Mouse (Mus musculus) kidney, embryonic 15.5 days (tissue): ENCODE results near the gene 1700034J05Rik. TPM values are rescaled to one million over a fixed set of nuclear protein-coding genes. Genes with fewer than 3 reads are reported as not detected.

Source experiments
- ATAC-seq: fragments of 200-750 bp; cut with Nextera tagmentation; replicated peaks from 2 replicates; pipeline ENCODE4 v1.8.0; 2017; ENCODE audit warnings: moderate TSS enrichment; ENCODE audit not compliant: low FRiP score
- H3K27ac ChIP-seq: fragments of 300-500 bp; sonication (generic); 2 replicates; pipeline ENCODE4 v1.5.1; 2015; ENCODE audit warnings: mild to moderate bottlenecking, inconsistent platforms
- H3K27me3 ChIP-seq: fragments of 300-500 bp; sonication (generic); 2 replicates; pipeline ENCODE4 v1.6.1; 2015; ENCODE audit warnings: inconsistent platforms
- H3K36me3 ChIP-seq: fragments of 300-500 bp; sonication (generic); 2 replicates; pipeline ENCODE4 v1.6.1; 2015; ENCODE audit warnings: inconsistent platforms
- H3K4me1 ChIP-seq: fragments of 300-500 bp; sonication (generic); 2 replicates; pipeline ENCODE4 v1.6.1; 2015; ENCODE audit warnings: inconsistent platforms
- H3K4me2 ChIP-seq: fragments of 300-500 bp; sonication (generic); 2 replicates; pipeline ENCODE4 v1.6.1; 2015; ENCODE audit warnings: moderate library complexity, mild to moderate bottlenecking, inconsistent platforms
- H3K4me3 ChIP-seq: fragments of 300-500 bp; sonication (generic); replicated peaks from 2 replicates; pipeline ENCODE4 v1.5.1; 2015; ENCODE audit warnings: mild to moderate bottlenecking, inconsistent platforms
- H3K9ac ChIP-seq: fragments of 300-500 bp; sonication (generic); 2 replicates; pipeline ENCODE4 v1.6.1; 2015; ENCODE audit warnings: mild to moderate bottlenecking, inconsistent platforms
- H3K9me3 ChIP-seq: fragments of 300-500 bp; sonication (generic); replicated peaks from 2 replicates; pipeline ENCODE4 v1.6.1; 2016; ENCODE audit warnings: inconsistent platforms
- WGBS: fragments of 180-500 bp; shearing (Covaris S2); methylation state at CpG from one replicate; pipeline ENCODE4 v1.1.7; 2015; ENCODE audit warnings: mixed read lengths; 5-methylcytosine and 5-hydroxymethylcytosine counted together
- polyA plus RNA-seq: library from polyadenylated mRNA; unstranded; fragments of >200 nt; fragmentation: Nextera tagmentation; extraction: Ambion mirVana; gene quantifications from 2 replicates; pipeline ENCODE4 v1.2.1, GENCODE M21; 2015

The 1700034J05Rik gene
- polyA plus RNA-seq, 1 experiment from 2014 or later = 0.36 TPM

DNA sequence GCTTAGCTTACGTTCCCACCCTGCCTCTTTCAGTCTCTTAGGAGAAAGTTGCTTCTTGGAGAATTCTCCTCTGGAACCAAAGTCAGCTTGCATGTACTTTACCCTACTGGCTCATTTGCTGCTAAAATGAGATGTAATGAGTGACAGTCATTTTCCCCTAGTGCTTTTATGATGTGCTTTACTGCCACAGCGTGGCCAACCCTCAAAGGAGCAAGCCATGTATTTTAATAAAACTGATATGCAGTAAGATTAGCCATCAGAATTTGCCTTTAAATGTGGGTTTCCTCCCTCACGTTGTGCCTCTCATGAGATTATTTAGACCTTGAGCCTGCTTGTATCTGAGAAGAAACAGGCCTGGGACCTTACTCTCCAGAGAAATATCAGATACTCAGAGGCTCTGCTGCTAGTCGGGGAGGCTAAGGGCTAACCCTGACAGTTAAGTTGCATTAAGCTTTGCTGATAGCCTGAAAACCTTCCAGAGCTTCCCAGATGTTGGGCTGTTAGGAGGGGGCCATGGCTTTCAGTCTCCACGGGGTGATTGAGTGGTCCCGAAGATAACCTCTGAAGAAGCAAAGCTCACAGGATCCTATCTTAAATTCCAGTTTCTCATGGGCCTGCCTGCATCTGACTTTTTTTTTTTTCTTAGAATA lies 7.7 kb upstream of the 1700034J05Rik start:
- Histone ChIP-seq H3K27me3 (no peaks in the 10 kb centered on the region), H3K9ac (no peak overlapping the region), H3K36me3 (no peaks in the 10 kb centered on the region; the same call in 1 of the 2 replicates), H3K4me2 (no peak overlapping the region), H3K9me3 (no peaks in the 10 kb centered on the region), H3K27ac (no peak overlapping the region), H3K4me3 (no peak overlapping the region), H3K4me1 (peaks cover 34% of the 10 kb centered on the region)
- WGBS = 55% methylated on average over 6 of the region's 6 CpGs
- no peak for ATAC-seq

GRCm38 (mm10) chr6:146960956-146961355 lies 6.7 kb upstream of the 1700034J05Rik start:
- Histone ChIP-seq H3K9me3 (no peaks in the 10 kb centered on the region), H3K4me1 (peaks cover 31% of the 10 kb centered on the region), H3K36me3 (no peaks in the 10 kb centered on the region; the same call in 1 of the 2 replicates), H3K27me3 (no peaks in the 10 kb centered on the region), H3K27ac (no peak overlapping the region), H3K4me3 (no peak overlapping the region), H3K9ac (no peak overlapping the region), H3K4me2 (no peak overlapping the region)
- WGBS = 68% methylated on average over 5 of the region's 5 CpGs
- no peak for ATAC-seq

DNA sequence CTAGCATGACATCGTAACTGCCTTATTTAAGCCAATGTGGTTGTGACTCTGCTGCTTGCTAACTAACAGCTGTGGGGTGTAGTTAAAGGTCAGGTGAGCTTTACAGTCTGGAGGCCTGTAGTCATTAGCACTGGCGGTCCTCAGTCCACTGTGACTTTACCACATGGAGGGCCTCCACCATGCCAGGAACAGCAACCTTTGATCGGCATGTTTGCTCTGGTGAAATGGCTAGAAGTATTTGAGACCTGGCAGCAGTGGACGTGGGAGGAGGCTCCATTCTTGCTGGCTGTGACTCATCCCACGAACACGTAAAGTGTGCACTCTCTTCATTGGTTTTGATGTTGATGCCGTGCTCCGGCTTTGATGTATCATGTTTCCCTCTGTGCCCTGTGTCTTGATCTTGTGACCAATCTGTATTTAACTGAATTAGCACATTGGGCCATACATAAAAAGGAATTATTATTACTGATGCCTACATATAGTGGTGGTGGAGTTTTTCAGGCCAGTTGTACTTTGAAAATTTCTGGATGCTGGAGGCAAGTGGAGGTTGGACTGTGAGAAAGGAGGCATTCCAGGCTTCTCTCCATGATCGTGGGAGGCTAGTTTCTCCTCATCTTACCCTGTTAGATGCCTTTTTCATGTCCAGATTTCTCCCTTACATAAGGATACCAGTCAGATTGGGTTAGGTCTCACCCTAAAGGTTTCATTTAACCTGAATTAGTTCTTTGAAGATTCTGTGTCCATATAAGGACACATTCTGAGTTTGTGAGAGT lies 5.9 kb upstream of the 1700034J05Rik start:
- Histone ChIP-seq H3K27ac (no peak overlapping the region), H3K27me3 (no peaks in the 10 kb centered on the region), H3K4me3 (no peak overlapping the region), H3K36me3 (no peaks in the 10 kb centered on the region; the same call in 1 of the 2 replicates), H3K4me2 (no peak overlapping the region), H3K4me1 (peaks cover 35% of the 10 kb centered on the region), H3K9me3 (no peaks in the 10 kb centered on the region), H3K9ac (no peak overlapping the region)
- WGBS = 47% methylated on average over 9 of the region's 9 CpGs
- 0 out of 2 replicates have a peak, but pooled peaks have one; percentile 24 for ATAC-seq

GRCm38 (mm10) chr6:146958694-146959093 lies 4.5 kb upstream of the 1700034J05Rik start:
- Histone ChIP-seq H3K9me3 (no peaks in the 10 kb centered on the region), H3K27me3 (no peaks in the 10 kb centered on the region), H3K4me3 (no peak overlapping the region), H3K27ac (no peak overlapping the region), H3K36me3 (no peaks in the 10 kb centered on the region), H3K9ac (no peak overlapping the region), H3K4me2 (no peak overlapping the region), H3K4me1 (peaks cover 33% of the 10 kb centered on the region)
- 77% methylated on average over 1 of the region's 1 CpGs for WGBS
- no peak for ATAC-seq

DNA sequence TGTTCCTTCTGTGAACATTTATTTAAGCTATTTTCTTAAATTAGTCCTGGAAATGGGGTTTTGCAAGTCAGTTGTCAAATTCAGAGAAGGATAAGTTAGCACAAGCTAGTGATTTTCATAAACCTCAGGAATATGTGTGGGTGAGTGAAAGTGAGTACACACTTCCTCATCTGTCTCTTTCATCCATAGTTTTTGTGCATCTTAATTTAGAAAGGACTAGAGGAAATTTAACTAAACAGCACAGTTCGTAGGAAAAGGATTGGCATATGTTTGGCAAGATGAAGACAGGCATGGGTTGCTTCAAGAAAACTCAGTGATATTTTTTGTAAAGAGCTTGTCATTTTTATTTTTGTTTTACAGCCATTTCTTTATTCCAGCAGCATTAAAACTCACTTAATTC lies 2.7 kb upstream of the 1700034J05Rik start:
- no peaks in the 10 kb centered on the region for H3K9me3 ChIP-seq
- peaks cover 31% of the 10 kb centered on the region for H3K4me1 ChIP-seq
- no peaks in the 10 kb centered on the region for H3K36me3 ChIP-seq
- H3K4me2 ChIP-seq = no peak overlapping the region
- no peak overlapping the region for H3K4me3 ChIP-seq
- H3K9ac ChIP-seq = no peak overlapping the region
- ATAC-seq = no peak
- H3K27me3 ChIP-seq = no peaks in the 10 kb centered on the region
- WGBS = 83% methylated on average over 1 of the region's 1 CpGs
- H3K27ac ChIP-seq = no peak overlapping the region

GRCm38 (mm10) chr6:146955896-146956295 lies 1.7 kb upstream of the 1700034J05Rik start:
- Histone ChIP-seq H3K4me3 (no peak overlapping the region), H3K9ac (no peak overlapping the region), H3K27me3 (no peaks in the 10 kb centered on the region), H3K27ac (peak overlapping the region; percentile 45; the same call in 1 of the 2 replicates), H3K9me3 (no peaks in the 10 kb centered on the region), H3K4me2 (no peak overlapping the region), H3K4me1 (peaks cover 32% of the 10 kb centered on the region), H3K36me3 (no peaks in the 10 kb centered on the region)
- ATAC-seq = peak; percentile 90
- 37% methylated on average over 12 of the region's 12 CpGs for WGBS

- ATAC-seq = no peak
- H3K4me1 ChIP-seq = peaks cover 33% of the 10 kb centered on the region
- no peaks in the 10 kb centered on the region for H3K36me3 ChIP-seq
- 73% methylated on average over 1 of the region's 1 CpGs for WGBS
- H3K4me2 ChIP-seq = no peak overlapping the region
- H3K9me3 ChIP-seq = no peaks in the 10 kb centered on the region
- H3K27ac ChIP-seq = peak overlapping the region; percentile 45; the same call in 1 of the 2 replicates
- H3K9ac ChIP-seq = no peak overlapping the region
- no peaks in the 10 kb centered on the region for H3K27me3 ChIP-seq
- no peak overlapping the region for H3K4me3 ChIP-seq
Observed at GRCm38 (mm10) chr6:146955475-146955874, 1.3 kb upstream of the 1700034J05Rik start.

DNA sequence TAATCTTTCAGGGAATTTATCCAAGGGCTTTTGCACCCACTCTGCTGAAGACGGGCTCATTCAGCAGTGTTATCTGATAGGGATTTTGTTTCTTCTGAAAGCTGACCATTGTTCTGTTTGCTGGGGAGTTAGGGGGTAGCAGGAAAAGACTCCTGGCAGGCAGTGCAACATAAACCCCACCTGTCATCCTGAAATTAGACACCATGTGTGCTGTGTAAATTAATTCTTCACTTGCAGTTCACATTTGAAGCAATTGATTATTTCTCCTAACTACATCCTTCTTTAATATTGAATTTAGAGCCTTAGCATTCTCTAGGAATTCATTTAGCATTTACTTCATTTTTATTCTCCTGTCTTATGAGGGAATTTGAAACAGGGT lies 3.8 kb downstream of the 1700034J05Rik start:
- Histone ChIP-seq H3K27ac (no peak overlapping the region), H3K4me3 (no peak overlapping the region), H3K9ac (no peak overlapping the region), H3K36me3 (no peaks in the 10 kb centered on the region), H3K4me1 (peaks cover 52% of the 10 kb centered on the region), H3K9me3 (no peaks in the 10 kb centered on the region), H3K4me2 (no peak overlapping the region), H3K27me3 (no peaks in the 10 kb centered on the region)
- no peak for ATAC-seq
- WGBS = 32% methylated on average over 1 of the region's 1 CpGs

GRCm38 (mm10) chr6:146949682-146950453 lies 4.4 kb downstream of the 1700034J05Rik start:
- Histone ChIP-seq H3K27me3 (no peaks in the 10 kb centered on the region), H3K4me3 (no peak overlapping the region), H3K9me3 (no peaks in the 10 kb centered on the region), H3K4me2 (no peak overlapping the region), H3K27ac (peak overlapping the region; percentile 29; the same call in 1 of the 2 replicates), H3K36me3 (no peaks in the 10 kb centered on the region), H3K9ac (no peak overlapping the region), H3K4me1 (peaks cover 54% of the 10 kb centered on the region)
- ATAC-seq = no peak
- WGBS = 53% methylated on average over 10 of the region's 10 CpGs

GRCm38 (mm10) chr6:146947186-146947585 lies 7.0 kb downstream of the 1700034J05Rik start:
- H3K27me3 ChIP-seq = no peaks in the 10 kb centered on the region
- H3K9ac ChIP-seq = no peak overlapping the region
- no peak overlapping the region for H3K4me3 ChIP-seq
- peak overlapping the region; percentile 88 for H3K27ac ChIP-seq
- H3K4me2 ChIP-seq = peak overlapping the region; percentile 23; the same call in 1 of the 2 replicates
- peak; percentile 79 for ATAC-seq
- H3K9me3 ChIP-seq = no peaks in the 10 kb centered on the region
- H3K36me3 ChIP-seq = no peaks in the 10 kb centered on the region
- 46% methylated on average over 4 of the region's 4 CpGs for WGBS
- peaks cover 68% of the 10 kb centered on the region for H3K4me1 ChIP-seq

DNA sequence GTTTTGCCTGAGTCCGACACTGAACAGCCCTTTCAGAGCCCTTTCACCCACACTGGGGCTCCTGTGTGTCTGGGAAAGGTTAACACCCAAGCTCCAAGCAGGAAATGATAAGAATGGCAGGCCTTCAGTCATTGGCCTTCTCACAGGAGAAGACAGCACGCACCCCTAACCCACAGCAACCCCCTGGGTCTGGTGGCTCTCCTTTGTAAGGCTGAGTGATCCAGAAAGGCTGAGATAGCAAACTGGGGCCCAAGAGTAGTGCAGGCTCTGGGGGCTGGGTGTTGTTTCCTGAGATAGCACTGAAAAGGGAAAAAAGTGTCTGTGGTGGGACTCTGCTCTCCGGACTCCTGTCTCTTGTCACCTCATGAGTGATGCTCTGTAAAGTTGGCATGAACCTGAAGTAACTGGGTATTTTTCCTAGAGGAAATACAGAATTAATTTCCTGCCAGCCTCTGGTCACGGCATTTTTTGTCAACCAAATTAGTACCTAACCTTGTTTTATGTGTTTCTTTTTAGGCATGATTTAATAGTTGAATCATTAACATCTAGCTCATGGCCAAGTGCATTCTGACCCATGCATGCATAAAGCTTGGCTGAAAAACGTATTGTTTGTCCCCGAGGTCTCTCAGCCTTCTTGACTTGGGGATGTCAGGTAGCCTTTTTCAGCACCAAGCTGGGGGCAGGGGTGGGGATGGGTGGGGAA lies 7.7 kb downstream of the 1700034J05Rik start:
- H3K9ac ChIP-seq = no peak overlapping the region
- H3K27ac ChIP-seq = peak overlapping the region; percentile 88
- peaks cover 64% of the 10 kb centered on the region for H3K4me1 ChIP-seq
- ATAC-seq = peak; percentile 50
- H3K36me3 ChIP-seq = no peaks in the 10 kb centered on the region
- no peaks in the 10 kb centered on the region for H3K27me3 ChIP-seq
- H3K4me2 ChIP-seq = 0 out of 2 replicates have a peak overlapping the region, but pooled peaks have one; percentile 12
- no peak overlapping the region for H3K4me3 ChIP-seq
- H3K9me3 ChIP-seq = no peaks in the 10 kb centered on the region
- WGBS = 35% methylated on average over 6 of the region's 6 CpGs
